Comparison of ENCODE assay signal across 1 mouse cellular context in the genomic region with DNA sequence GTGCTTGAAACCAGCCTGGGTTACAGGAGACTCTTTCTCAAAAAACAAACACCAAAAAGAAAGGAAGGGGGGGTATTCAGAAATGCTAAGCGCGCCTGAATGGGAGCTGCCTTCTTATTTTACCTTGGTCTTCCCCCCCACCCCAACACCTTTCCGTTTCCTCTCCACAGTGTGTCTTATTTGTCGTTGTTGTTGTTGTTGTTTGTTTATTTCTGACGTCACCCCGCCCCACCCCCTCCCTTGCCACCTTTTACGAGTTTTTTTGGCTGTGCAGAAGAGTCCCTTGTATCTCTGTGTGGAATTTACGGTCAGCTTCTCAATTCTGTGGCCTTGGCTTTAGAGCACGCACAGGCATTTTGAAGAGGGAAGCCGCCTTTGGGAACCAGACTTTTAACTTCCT.
TF ChIP-seq lines count a peak whose summit lies in the region.

No protein-coding gene starts in this region.

TF ChIP-seq in CH12.LX, 34 proteins besides CTCF, POLR2A, EP300 and RAD21 (continued from another document):
- no peak for TF ChIP-seq GABPA (IDR thresholded peaks at IDR 0.05; ENCODE audit: insufficient replicate concordance, low read depth, low read length)
- TF ChIP-seq CHD2 (IDR thresholded peaks at IDR 0.05; ENCODE audit: low read length) = no peak
- TF ChIP-seq ETS1 (conservative IDR thresholded peaks at IDR 0.05; ENCODE audit: low read depth, low read length) = no peak
